Mouse (Mus musculus) MEL (cell line): ENCODE data around the gene Gtsf1. TPM values are rescaled to one million over a fixed set of nuclear protein-coding genes. Genes with fewer than 3 reads are reported as not detected.
A peak's percentile ranks its signal among the peaks of the same experiment; 100 is the strongest.

Experiments used
- DNase-seq: peaks from one replicate; pipeline ENCODE4 v3.0.0; 2011; ENCODE audit warnings: low read depth, low spot score
- H3K27ac ChIP-seq: 2 replicates; pipeline ENCODE4 v1.5.1; 2012; ENCODE audit warnings: low read depth, mild to moderate bottlenecking, control low read depth, low read length, moderate library complexity; ENCODE audit not compliant: control insufficient read depth
- H3K27me3 ChIP-seq, 2 experiments: fragments of 150-350 bp in 1 of 2; sonication (generic) in 1 of 2; 2 replicates each; pipeline ENCODE4 v1.6.1; 2012; ENCODE audit warnings: low read length in 2 of 2, mild to moderate bottlenecking in 2 of 2, improper control_type of control experiment in 1 of 2, moderate library complexity in 1 of 2; ENCODE audit not compliant: insufficient read depth in 2 of 2, control insufficient read depth in 1 of 2
- H3K36me3 ChIP-seq, 2 experiments: 2 replicates each; pipeline ENCODE4 v1.6.1; 2012 to 2014; ENCODE audit warnings: low read length in 2 of 2, improper control_type of control experiment in 1 of 2, inconsistent platforms in 1 of 2, mild to moderate bottlenecking in 1 of 2; ENCODE audit not compliant: insufficient read depth in 2 of 2, control insufficient read depth in 1 of 2
- H3K4me1 ChIP-seq, 2 experiments: fragments of 150-350 bp in 1 of 2; sonication (generic) in 1 of 2; 2 replicates each; pipeline ENCODE4 v1.6.1; 2012; ENCODE audit warnings: low read length in 2 of 2, improper control_type of control experiment in 1 of 2, mild to moderate bottlenecking in 1 of 2; ENCODE audit not compliant: insufficient read depth in 2 of 2, control insufficient read depth in 1 of 2
- H3K4me3 ChIP-seq, 2 experiments: fragments of 150-350 bp in 1 of 2; sonication (generic) in 1 of 2; 2 replicates each; pipeline ENCODE4 v1.5.1; 2012; ENCODE audit warnings: low read depth in 2 of 2, low read length in 2 of 2, mild to moderate bottlenecking in 2 of 2, moderate library complexity in 2 of 2, control low read depth in 1 of 2, improper control_type of control experiment in 1 of 2; ENCODE audit not compliant: control insufficient read depth in 1 of 2, insufficient read depth in 1 of 2
- H3K79me2 ChIP-seq: 2 replicates; pipeline ENCODE4 v1.6.1; 2012; ENCODE audit warnings: mild to moderate bottlenecking, low read length, moderate library complexity; ENCODE audit not compliant: control insufficient read depth, poor library complexity, insufficient read depth
- H3K9ac ChIP-seq: 2 replicates; pipeline ENCODE4 v1.6.1; 2012; ENCODE audit warnings: low read depth, mild to moderate bottlenecking, control low read depth, low read length, moderate library complexity; ENCODE audit not compliant: control insufficient read depth, poor library complexity, severe bottlenecking
- H3K9me3 ChIP-seq: fragments of 150-350 bp; sonication (generic); replicated peaks from 2 replicates; pipeline ENCODE4 v1.6.1; 2012; ENCODE audit warnings: mild to moderate bottlenecking, low read length, improper control_type of control experiment, moderate library complexity; ENCODE audit not compliant: insufficient read depth
- BHLHE40 ChIP-seq: IDR thresholded peaks from 2 replicates; pipeline ENCODE4 v1.6.1; 2012; ENCODE audit warnings: low read depth, mild to moderate bottlenecking, inconsistent platforms, low read length, improper control_type of control experiment, borderline replicate concordance
- ETS1 ChIP-seq: IDR thresholded peaks from 2 replicates; pipeline ENCODE4 v1.6.1; 2012; ENCODE audit warnings: low read depth, mild to moderate bottlenecking, inconsistent platforms, low read length, improper control_type of control experiment, moderate library complexity
- GABPA ChIP-seq: IDR thresholded peaks from 2 replicates; pipeline ENCODE4 v1.6.1; 2012; ENCODE audit warnings: low read depth, mild to moderate bottlenecking, inconsistent platforms, low read length, improper control_type of control experiment, moderate library complexity
- HCFC1 ChIP-seq: IDR thresholded peaks from 2 replicates; pipeline ENCODE4 v1.6.1; 2012; ENCODE audit warnings: low read depth, mild to moderate bottlenecking, inconsistent platforms, low read length, improper control_type of control experiment, moderate library complexity
- MAFK ChIP-seq: IDR thresholded peaks from 2 replicates; pipeline ENCODE4 v1.6.1; 2011; ENCODE audit warnings: low read depth, mild to moderate bottlenecking, low read length, improper control_type of control experiment, borderline replicate concordance
- MAZ ChIP-seq: IDR thresholded peaks from 2 replicates; pipeline ENCODE4 v1.6.1; 2012; ENCODE audit warnings: low read depth, mild to moderate bottlenecking, inconsistent platforms, low read length, improper control_type of control experiment
- MXI1 ChIP-seq: IDR thresholded peaks from 2 replicates; pipeline ENCODE4 v1.6.1; 2011; ENCODE audit warnings: mild to moderate bottlenecking, low read depth, low read length, improper control_type of control experiment
- MYB ChIP-seq: IDR thresholded peaks from 2 replicates; pipeline ENCODE4 v1.6.1; 2011; ENCODE audit warnings: mild to moderate bottlenecking, low read depth, low read length, improper control_type of control experiment
- MYC ChIP-seq: IDR thresholded peaks from 2 replicates; pipeline ENCODE4 v1.6.1; 2011; ENCODE audit warnings: low read depth, mild to moderate bottlenecking, low read length, improper control_type of control experiment, moderate library complexity
- NELFE ChIP-seq: IDR thresholded peaks from 2 replicates; pipeline ENCODE4 v1.6.1; 2011; ENCODE audit warnings: low read depth, low read length, improper control_type of control experiment
- NRF1 ChIP-seq: IDR thresholded peaks from 2 replicates; pipeline ENCODE4 v1.6.1; 2014; ENCODE audit warnings: low read depth, mild to moderate bottlenecking, inconsistent platforms, low read length, improper control_type of control experiment, moderate library complexity; ENCODE audit not compliant: poor library complexity, insufficient read depth, severe bottlenecking
- POLR2A ChIP-seq, 2 experiments: IDR thresholded peaks; 2 replicates each; pipeline ENCODE4 v1.6.1; 2011 to 2012; ENCODE audit warnings: low read length in 2 of 2, mild to moderate bottlenecking in 2 of 2, control low read depth in 1 of 2, improper control_type of control experiment in 1 of 2, low read depth in 1 of 2, moderate library complexity in 1 of 2; ENCODE audit not compliant: control insufficient read depth in 1 of 2, insufficient read depth in 1 of 2, poor library complexity in 1 of 2
- RAD21 ChIP-seq: IDR thresholded peaks from 2 replicates; pipeline ENCODE4 v1.6.1; 2011; ENCODE audit warnings: mild to moderate bottlenecking, low read depth, low read length, improper control_type of control experiment
- SMC3 ChIP-seq: IDR thresholded peaks from 2 replicates; pipeline ENCODE4 v1.6.1; 2011; ENCODE audit warnings: low read depth, low read length, improper control_type of control experiment
- TAL1 ChIP-seq: IDR thresholded peaks from 2 replicates; pipeline ENCODE4 v1.6.1; 2012; ENCODE audit warnings: mild to moderate bottlenecking, inconsistent platforms, low read length, moderate library complexity, mixed read lengths
- TBP ChIP-seq: IDR thresholded peaks from 2 replicates; pipeline ENCODE4 v1.8.0; 2011; ENCODE audit warnings: low read depth, low read length, improper control_type of control experiment
- TCF12 ChIP-seq: IDR thresholded peaks from 2 replicates; pipeline ENCODE4 v1.6.1; 2014; ENCODE audit warnings: low read depth, mild to moderate bottlenecking, inconsistent platforms, low read length, improper control_type of control experiment, moderate library complexity
- USF2 ChIP-seq, 2 experiments: IDR thresholded peaks; 2 replicates each; pipeline ENCODE4 v1.6.1; 2011 to 2012; ENCODE audit warnings: improper control_type of control experiment in 2 of 2, low read length in 2 of 2, borderline replicate concordance in 1 of 2, inconsistent platforms in 1 of 2, low read depth in 1 of 2, mild to moderate bottlenecking in 1 of 2; ENCODE audit not compliant: insufficient read depth in 1 of 2
- ZKSCAN1 ChIP-seq: IDR thresholded peaks from 2 replicates; pipeline ENCODE4 v1.6.1; 2012; ENCODE audit warnings: low read depth, mild to moderate bottlenecking, inconsistent platforms, low read length, improper control_type of control experiment, moderate library complexity
- ZMIZ1 ChIP-seq: IDR thresholded peaks from 2 replicates; pipeline ENCODE4 v1.6.1; 2012; ENCODE audit warnings: low read depth, mild to moderate bottlenecking, inconsistent platforms, low read length, improper control_type of control experiment, moderate library complexity
- ZNF384 ChIP-seq: IDR thresholded peaks from 2 replicates; pipeline ENCODE4 v1.6.1; 2012; ENCODE audit warnings: low read depth, mild to moderate bottlenecking, inconsistent platforms, low read length, improper control_type of control experiment
- polyA plus RNA-seq, 2 experiments: library from polyadenylated mRNA; stranded (reverse) in 1 of 2; unstranded in 1 of 2; fragments of >175 nt in 1 of 2; fragments of >200 nt in 1 of 2; gene quantifications; 2 replicates each; pipeline versions ENCODE4 v1.2.1 to v1.2.4; 2012; ENCODE audit warnings: low replicate concordance in 2 of 2, low read depth in 1 of 2; ENCODE audit not compliant: insufficient read length in 2 of 2, insufficient read depth in 1 of 2, missing spikeins in 1 of 2
- total RNA-seq: library from RNA; depleted of rRNA; stranded (reverse); fragments of 300-350 nt; gene quantifications from 2 replicates; pipeline ENCODE4 v1.2.3, GENCODE M21; 2012

Gene Gtsf1
- total and polyA plus RNA-seq, 3 experiments, result 0.15 TPM; not detected in 2

DNA sequence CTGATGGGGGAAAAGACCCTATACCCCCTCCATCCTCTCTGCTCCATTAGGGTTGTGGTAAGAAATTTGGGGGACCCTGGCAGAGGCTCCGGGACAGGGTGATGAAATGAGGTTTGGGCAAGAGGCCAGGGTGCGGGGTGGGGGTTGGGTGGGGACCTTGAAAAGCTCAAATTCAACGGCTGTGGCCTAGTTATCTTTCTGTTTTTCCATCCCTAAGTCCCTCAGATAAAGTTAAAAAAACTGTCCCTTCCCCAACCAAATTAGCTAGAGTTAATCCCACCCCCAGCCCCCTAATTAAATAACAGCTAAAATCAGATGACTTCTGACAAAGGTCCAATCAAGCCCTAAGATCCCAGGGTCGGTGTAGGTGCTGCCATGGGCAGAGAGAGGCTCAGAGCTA, 65.5 kb downstream of the Gtsf1 start (continued):
- TF ChIP-seq ZMIZ1 (peak; percentile 76; the same call in 1 of the 2 replicates), BHLHE40 (no peak), RAD21 (no peak), ETS1 (peak; percentile 64; the same call in 1 of the 2 replicates), NRF1 (no peak), ZKSCAN1 (no peak), TAL1 (no peak), MYC (no peak), NELFE (0 out of 2 replicates have a peak, but pooled peaks have one; percentile 25), TBP (no peak), SMC3 (no peak), HCFC1 (no peak), USF2 (IDR thresholded peaks at IDR 0.05; ENCODE audit: borderline replicate concordance in 1 of 2, insufficient read depth in 1 of 2, low read depth in 1 of 2, low read length in 2 of 2) (no peak), POLR2A (IDR thresholded peaks at IDR 0.05; ENCODE audit: control insufficient read depth in 1 of 2, insufficient read depth in 1 of 2, low read depth in 1 of 2, low read length in 2 of 2, poor library complexity in 1 of 2) (peak in 1 of 2 experiments; percentile 48; a peak in 2 of 4 replicates), TCF12 (peak; percentile 80)

DNA sequence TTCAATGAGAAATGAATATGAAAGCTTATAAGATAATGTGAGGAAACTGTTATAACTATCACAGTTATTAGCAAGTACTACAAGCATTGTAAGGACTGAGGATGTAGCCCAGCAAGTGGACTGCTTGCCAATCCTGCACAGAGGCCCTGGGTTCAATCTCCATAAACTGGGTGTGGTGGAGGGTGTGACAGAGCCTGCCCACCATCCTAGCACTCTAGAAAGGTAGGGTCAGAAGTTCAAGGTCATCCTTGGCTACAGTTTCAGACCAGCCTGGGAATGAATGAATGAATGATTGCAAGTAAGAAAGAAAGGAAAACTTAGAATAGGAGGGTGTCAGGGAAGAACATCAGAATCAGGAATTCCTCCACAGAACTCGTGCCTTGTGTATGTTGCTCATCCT, 66.5 kb downstream of the Gtsf1 start:
- Histone ChIP-seq H3K9ac (peak overlapping the region; percentile 40), H3K9me3 (no peaks in the 10 kb centered on the region), H3K79me2 (peaks cover 40% of the 10 kb centered on the region), H3K27ac (peak overlapping the region; percentile 88), H3K4me3 (no peak overlapping the region), H3K4me1 (peaks cover 26 to 49% of the 10 kb centered on the region in 2 experiments), H3K36me3 (peaks cover 0 to 47% of the 10 kb centered on the region in 2 experiments; a peak in 2 of 4 replicates), H3K27me3 (no peaks in the 10 kb centered on the region)
- DNase-seq, result no peak
- TF ChIP-seq ZNF384, result no peak

DNA sequence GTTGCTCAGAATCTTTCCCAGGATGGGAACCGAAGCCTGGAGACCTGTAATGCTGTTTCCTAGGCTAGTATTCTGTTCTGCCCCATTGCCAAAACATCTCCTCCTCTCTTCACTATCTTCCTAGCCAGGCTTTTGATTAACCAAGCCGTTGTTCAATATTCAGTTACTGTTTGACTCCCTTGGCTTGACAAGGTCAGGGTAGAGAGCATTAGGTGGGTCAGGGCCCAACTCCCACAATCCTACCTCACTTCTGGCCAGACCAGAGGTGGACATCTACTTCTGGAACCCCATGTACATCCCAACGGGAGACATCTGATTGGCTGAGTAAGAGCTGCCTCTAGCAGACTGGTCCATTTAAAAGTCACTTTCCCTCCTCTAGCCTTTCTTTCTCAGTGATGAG, 67.3 kb downstream of the Gtsf1 start:
- H3K9me3 ChIP-seq, result no peaks in the 10 kb centered on the region
- H3K4me1 ChIP-seq, result peaks cover 26 to 46% of the 10 kb centered on the region in 2 experiments
- no peak overlapping the region for H3K4me3 ChIP-seq
- H3K9ac ChIP-seq, result peak overlapping the region; percentile 22; the same call in 1 of the 2 replicates
- peaks cover 40% of the 10 kb centered on the region for H3K79me2 ChIP-seq
- H3K36me3 ChIP-seq, result peaks cover 0 to 48% of the 10 kb centered on the region in 2 experiments; a peak in 2 of 4 replicates
- peak overlapping the region; percentile 88 for H3K27ac ChIP-seq
- H3K27me3 ChIP-seq, result no peaks in the 10 kb centered on the region
- TF ChIP-seq MAFK (no peak), GABPA (no peak), RAD21 (no peak), MYB (0 out of 2 replicates have a peak, but pooled peaks have one; percentile 44), MXI1 (0 out of 2 replicates have a peak, but pooled peaks have one; percentile 6), MAZ (no peak)
- peak; percentile 16 for DNase-seq
